Mouse (Mus musculus): ENCODE data around the gene Frmd5.

DNA sequence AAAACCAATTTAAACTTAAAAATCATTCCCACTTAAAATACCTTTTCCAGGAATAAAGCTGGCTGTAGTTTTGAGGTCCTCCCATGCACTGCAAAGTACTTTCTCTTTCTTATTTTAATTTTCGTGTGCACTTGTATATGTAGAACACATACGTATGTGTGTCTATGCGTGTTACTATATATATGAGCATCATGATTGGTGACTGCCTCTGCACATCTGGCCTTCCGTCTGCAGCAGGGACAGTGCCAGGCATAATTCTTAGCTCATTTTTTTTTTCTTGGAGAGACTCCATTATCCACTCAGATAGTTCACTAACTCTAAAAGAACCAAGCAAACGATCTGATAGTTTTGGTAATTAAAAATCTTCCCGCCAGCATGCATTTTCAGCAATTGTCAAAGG, 56.8 kb downstream of the Frmd5 start:
- TF ChIP-seq CTCF (IDR thresholded peaks at IDR 0.05; ENCODE audit: low read depth): no peak
- TF ChIP-seq EP300 (optimal IDR thresholded peaks at IDR 0.05): no peak

Measured in stomach, postnatal 0 days (tissue).